Mouse (Mus musculus) heart, adult 11 months (tissue): ENCODE results near the gene Nudt15.

Experiments
- DNase-seq: peaks from one replicate; pipeline ENCODE4 v3.0.0; 2022

The Nudt15 gene

GRCm38 (mm10) chr14:73469506-73469905 is 78.5 kb downstream of the Nudt15 start:
- DNase-seq, result no peak
